Comparison of ENCODE assay signal across 10 mouse cellular contexts in the genomic region with DNA sequence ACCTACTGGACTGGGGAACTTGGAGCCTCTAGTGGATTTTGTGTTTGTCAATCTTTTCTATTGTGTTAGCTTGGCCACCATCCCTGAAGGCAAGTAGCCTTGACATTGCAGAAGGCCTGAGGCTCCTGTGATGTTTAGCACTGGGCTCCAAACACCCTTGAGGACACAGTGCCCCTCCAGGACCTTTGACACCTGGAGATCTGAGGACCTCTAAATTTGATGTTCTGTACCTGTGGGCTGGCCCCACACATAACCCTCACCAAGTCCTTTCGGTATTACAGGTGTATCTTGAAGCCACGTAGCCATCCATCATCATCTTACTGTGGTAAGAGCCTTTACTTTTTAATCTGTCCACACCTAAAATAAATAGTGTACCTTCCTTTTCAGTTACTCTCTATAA. TPM values are rescaled to one million over a fixed set of nuclear protein-coding genes. Genes with fewer than 3 reads are reported as not detected.
DNase-seq lines count a peak whose midpoint lies in the region; ATAC-seq lines count a peak whose summit lies in the region.
"Had no signal": no experiment of that assay in that cellular context is flagged by ENCODE, and none has a peak within 500 bp of the region (broad histone marks: within the 10 kb centered on the region; RNA-seq: fewer than 3 reads in every experiment).

No protein-coding gene starts in this region.

- no peak for DNase-seq in heart, postnatal 36 days
- no peak for DNase-seq in midbrain, embryonic 14.5 days
- no peak for DNase-seq in frontal cortex, postnatal 14 days (ENCODE audit: low spot score in 2 of 2)
- no peak for DNase-seq in thymus, postnatal 0 days (ENCODE audit: low spot score)

- H3K4me1 ChIP-seq in heart, embryonic 14.5 days (ENCODE audit: control insufficient read depth in 2 of 2, insufficient read depth in 2 of 2, low read length in 2 of 2) = peaks cover 3 to 16% of the 10 kb centered on the region in 2 experiments; a peak in 3 of 4 replicates
- H3K4me1 ChIP-seq in brown adipose tissue, adult 24 weeks (ENCODE audit: control insufficient read depth, insufficient read depth, insufficient read length, low read length) = no peaks in the 10 kb centered on the region
- peaks cover 21% of the 10 kb centered on the region for H3K4me1 ChIP-seq in hindbrain, embryonic 16.5 days (ENCODE audit: control insufficient read depth, insufficient read depth, low read depth, low read length)
- H3K4me1 ChIP-seq in midbrain, embryonic 14.5 days (ENCODE audit: control insufficient read depth, insufficient read depth, low read length) = peaks cover 13% of the 10 kb centered on the region

- 96% methylated on average over 2 of the region's 2 CpGs for WGBS in heart, embryonic 14.5 days
- 96% methylated on average over 2 of the region's 2 CpGs for WGBS in hindbrain, embryonic 16.5 days
- whole genome bisulfite sequencing in midbrain, embryonic 14.5 days = 93% methylated on average over 2 of the region's 2 CpGs

- H3K4me2 ChIP-seq in heart, embryonic 14.5 days (ENCODE audit: low read length) = peak overlapping the region; percentile 92
- peak overlapping the region; percentile 86 for H3K4me2 ChIP-seq in hindbrain, embryonic 16.5 days (ENCODE audit: low read length)
- H3K4me2 ChIP-seq in midbrain, embryonic 14.5 days (ENCODE audit: low read length) = peak overlapping the region; percentile 79

- no peaks in the 10 kb centered on the region for H3K9me3 ChIP-seq in heart, embryonic 14.5 days (ENCODE audit: control insufficient read depth, low read length)
- no peaks in the 10 kb centered on the region for H3K9me3 ChIP-seq in hindbrain, embryonic 16.5 days (ENCODE audit: control insufficient read depth, low read length)
- no peaks in the 10 kb centered on the region for H3K9me3 ChIP-seq in midbrain, embryonic 14.5 days (ENCODE audit: control insufficient read depth, low read length)

- peak overlapping the region; percentile 97 for H3K9ac ChIP-seq in heart, embryonic 14.5 days (ENCODE audit: low read length)
- peak overlapping the region; percentile 92 for H3K9ac ChIP-seq in hindbrain, embryonic 16.5 days (ENCODE audit: low read depth, low read length)
- peak overlapping the region; percentile 94; the same call in 1 of the 2 replicates for H3K9ac ChIP-seq in midbrain, embryonic 14.5 days (replicated peaks; ENCODE audit: low read length)

- no peaks in the 10 kb centered on the region for H3K27me3 ChIP-seq in heart, embryonic 14.5 days (ENCODE audit: control insufficient read depth, insufficient read depth, low read length)
- H3K27me3 ChIP-seq in hindbrain, embryonic 16.5 days (replicated peaks; ENCODE audit: control insufficient read depth, insufficient read depth, low read length) = no peaks in the 10 kb centered on the region
- H3K27me3 ChIP-seq in midbrain, embryonic 14.5 days (ENCODE audit: control insufficient read depth, insufficient read depth, low read length) = no peaks in the 10 kb centered on the region

- peaks cover 48% of the 10 kb centered on the region for H3K36me3 ChIP-seq in heart, embryonic 14.5 days (ENCODE audit: control insufficient read depth, insufficient read depth, low read length)
- peaks cover 23% of the 10 kb centered on the region for H3K36me3 ChIP-seq in hindbrain, embryonic 16.5 days (ENCODE audit: control insufficient read depth, insufficient read depth, low read length)
- peaks cover 41% of the 10 kb centered on the region for H3K36me3 ChIP-seq in midbrain, embryonic 14.5 days (ENCODE audit: control insufficient read depth, insufficient read depth, low read length)

- ATAC-seq in heart, embryonic 14.5 days (ENCODE audit: insufficient number of reproducible peaks, insufficient read depth, low FRiP score, low read depth) = no peak
- ATAC-seq in hindbrain, embryonic 16.5 days = no peak
- no peak for ATAC-seq in midbrain, embryonic 14.5 days (ENCODE audit: low FRiP score, low TSS enrichment)
- ATAC-seq in cerebellum, adult (ENCODE audit: insufficient number of reproducible peaks, low FRiP score, low TSS enrichment) = no peak

- peak overlapping the region in 1 of 2 experiments; percentile 97; a peak in 2 of 4 replicates for H3K4me3 ChIP-seq in heart, embryonic 14.5 days (ENCODE audit: control insufficient read depth in 1 of 2, insufficient read depth in 1 of 2, low read depth in 1 of 2, low read length in 2 of 2)
- peak overlapping the region; percentile 20; the same call in 1 of the 2 replicates for H3K4me3 ChIP-seq in brown adipose tissue, adult 24 weeks (ENCODE audit: insufficient read depth, low read depth, low read length)
- peak overlapping the region; percentile 84 for H3K4me3 ChIP-seq in hindbrain, embryonic 16.5 days (ENCODE audit: low read length)
- peak overlapping the region; percentile 91 for H3K4me3 ChIP-seq in midbrain, embryonic 14.5 days (replicated peaks; ENCODE audit: low read depth, low read length)

- H3K27ac ChIP-seq in heart, embryonic 14.5 days (replicated peaks in 1 of 2; ENCODE audit: control insufficient read depth in 1 of 2, insufficient read depth in 1 of 2, low read depth in 2 of 2, low read length in 2 of 2) = no peak overlapping the region
- no peak overlapping the region for H3K27ac ChIP-seq in brown adipose tissue, adult 24 weeks (replicated peaks; ENCODE audit: low read depth, low read length)
- no peak overlapping the region for H3K27ac ChIP-seq in hindbrain, embryonic 16.5 days (ENCODE audit: low read depth, low read length)
- H3K27ac ChIP-seq in midbrain, embryonic 14.5 days (replicated peaks; ENCODE audit: low read depth, low read length) = no peak overlapping the region

- intact Hi-C loops in heart, postnatal 36 days (cut with DNase I) = loop anchor here (2.0 to 10.0 kb wide), 5 partner anchors 57 to 1687 kb away; a partner anchor contains a TSS

RNA-seq across cellular contexts. Expression of a gene that starts 1.4 kb away (rescaled TPM):
- polyA plus RNA-seq in heart, embryonic 14.5 days (2014; fragmentation: Nextera tagmentation; extraction: Ambion mirVana) = 54.8 and 62.7 TPM in 2 replicates
- total RNA-seq in heart, postnatal 36 days (2021) = 10 to 100 TPM; 11.2 to 19.7 TPM
- 5.5 and 5.7 TPM in 2 replicates for polyA plus RNA-seq in brown adipose tissue, adult 24 weeks (2012; ENCODE audit: insufficient read depth, insufficient read length, missing spikeins)
- polyA plus RNA-seq in hindbrain, embryonic 16.5 days (2015; fragmentation: Nextera tagmentation; extraction: Ambion mirVana) = 216 and 218 TPM in 2 replicates
- polyA plus RNA-seq in midbrain, embryonic 14.5 days (2014; fragmentation: Nextera tagmentation; extraction: Ambion mirVana) = 199 and 211 TPM in 2 replicates
- polyA plus RNA-seq in thymus, postnatal 0 days (2015; fragmentation: Nextera tagmentation; extraction: Ambion mirVana) = 76.8 and 86.3 TPM in 2 replicates

RNA-seq across cellular contexts. Expression of a gene that starts 1.5 kb away (rescaled TPM):
- polyA plus RNA-seq in heart, embryonic 14.5 days (2014; fragmentation: Nextera tagmentation; extraction: Ambion mirVana) = 1.1 and 1.6 TPM in 2 replicates
- total RNA-seq in heart, postnatal 36 days (2021) = under 1 TPM; 0.58 to 0.70 TPM
- not detected in 2 replicates for polyA plus RNA-seq in brown adipose tissue, adult 24 weeks (2012; ENCODE audit: insufficient read depth, insufficient read length, missing spikeins)
- 0.67 and 1.7 TPM in 2 replicates for polyA plus RNA-seq in hindbrain, embryonic 16.5 days (2015; fragmentation: Nextera tagmentation; extraction: Ambion mirVana)
- polyA plus RNA-seq in midbrain, embryonic 14.5 days (2014; fragmentation: Nextera tagmentation; extraction: Ambion mirVana) = 1.3 and 1.8 TPM in 2 replicates
- 0.81 and 1.3 TPM in 2 replicates for polyA plus RNA-seq in thymus, postnatal 0 days (2015; fragmentation: Nextera tagmentation; extraction: Ambion mirVana)

RNA-seq across cellular contexts. Expression of a gene that starts 9.2 kb away (rescaled TPM):
- polyA plus RNA-seq in heart, embryonic 14.5 days (2014; fragmentation: Nextera tagmentation; extraction: Ambion mirVana) = not detected in 2 replicates
- total RNA-seq in heart, postnatal 36 days (2021) = not detected
- polyA plus RNA-seq in brown adipose tissue, adult 24 weeks (2012; ENCODE audit: insufficient read depth, insufficient read length, missing spikeins) = not detected in 2 replicates
- polyA plus RNA-seq in hindbrain, embryonic 16.5 days (2015; fragmentation: Nextera tagmentation; extraction: Ambion mirVana) = 0.12 TPM in 1 of 2 replicates, not detected in the other
- not detected in 2 replicates for polyA plus RNA-seq in midbrain, embryonic 14.5 days (2014; fragmentation: Nextera tagmentation; extraction: Ambion mirVana)
- 0.14 TPM in 2 replicates for polyA plus RNA-seq in thymus, postnatal 0 days (2015; fragmentation: Nextera tagmentation; extraction: Ambion mirVana)
- total RNA-seq: layer of hippocampus, postnatal 14 days had no signal
- polyA plus RNA-seq: frontal cortex, adult 2 months had no signal

RNA-seq across cellular contexts. Expression of a gene that starts 12.0 kb away (rescaled TPM):
- polyA plus RNA-seq in heart, embryonic 14.5 days (2014; fragmentation: Nextera tagmentation; extraction: Ambion mirVana) = not detected in 2 replicates
- total RNA-seq in heart, postnatal 36 days (2021) = not detected
- polyA plus RNA-seq in brown adipose tissue, adult 24 weeks (2012; ENCODE audit: insufficient read depth, insufficient read length, missing spikeins) = not detected in 2 replicates
- 0.15 TPM in 1 of 2 replicates, not detected in the other for polyA plus RNA-seq in hindbrain, embryonic 16.5 days (2015; fragmentation: Nextera tagmentation; extraction: Ambion mirVana)
- polyA plus RNA-seq in midbrain, embryonic 14.5 days (2014; fragmentation: Nextera tagmentation; extraction: Ambion mirVana) = not detected in 2 replicates
- polyA plus RNA-seq in thymus, postnatal 0 days (2015; fragmentation: Nextera tagmentation; extraction: Ambion mirVana) = not detected in 2 replicates
- total RNA-seq: layer of hippocampus, postnatal 14 days had no signal
- polyA plus RNA-seq: frontal cortex, adult 2 months had no signal

RNA-seq across cellular contexts. Expression of a gene that starts 13.3 kb away (rescaled TPM):
- polyA plus RNA-seq in heart, embryonic 14.5 days (2014; fragmentation: Nextera tagmentation; extraction: Ambion mirVana) = not detected in 2 replicates
- total RNA-seq in heart, postnatal 36 days (2021) = not detected
- polyA plus RNA-seq in brown adipose tissue, adult 24 weeks (2012; ENCODE audit: insufficient read depth, insufficient read length, missing spikeins) = not detected in 2 replicates
- polyA plus RNA-seq in hindbrain, embryonic 16.5 days (2015; fragmentation: Nextera tagmentation; extraction: Ambion mirVana) = not detected in 2 replicates
- 1.8 TPM in 1 of 2 replicates, not detected in the other for polyA plus RNA-seq in midbrain, embryonic 14.5 days (2014; fragmentation: Nextera tagmentation; extraction: Ambion mirVana)
- not detected in 2 replicates for polyA plus RNA-seq in thymus, postnatal 0 days (2015; fragmentation: Nextera tagmentation; extraction: Ambion mirVana)
- total RNA-seq: layer of hippocampus, postnatal 14 days had no signal
